Mouse (Mus musculus) ovary, postnatal 14 days (tissue): Measurements from ENCODE around the gene Cdca4.

Source experiments
- DNase-seq: peaks from one replicate; pipeline ENCODE4 v3.0.0; 2022; ENCODE audit warnings: low spot score

Gene Cdca4

DNA sequence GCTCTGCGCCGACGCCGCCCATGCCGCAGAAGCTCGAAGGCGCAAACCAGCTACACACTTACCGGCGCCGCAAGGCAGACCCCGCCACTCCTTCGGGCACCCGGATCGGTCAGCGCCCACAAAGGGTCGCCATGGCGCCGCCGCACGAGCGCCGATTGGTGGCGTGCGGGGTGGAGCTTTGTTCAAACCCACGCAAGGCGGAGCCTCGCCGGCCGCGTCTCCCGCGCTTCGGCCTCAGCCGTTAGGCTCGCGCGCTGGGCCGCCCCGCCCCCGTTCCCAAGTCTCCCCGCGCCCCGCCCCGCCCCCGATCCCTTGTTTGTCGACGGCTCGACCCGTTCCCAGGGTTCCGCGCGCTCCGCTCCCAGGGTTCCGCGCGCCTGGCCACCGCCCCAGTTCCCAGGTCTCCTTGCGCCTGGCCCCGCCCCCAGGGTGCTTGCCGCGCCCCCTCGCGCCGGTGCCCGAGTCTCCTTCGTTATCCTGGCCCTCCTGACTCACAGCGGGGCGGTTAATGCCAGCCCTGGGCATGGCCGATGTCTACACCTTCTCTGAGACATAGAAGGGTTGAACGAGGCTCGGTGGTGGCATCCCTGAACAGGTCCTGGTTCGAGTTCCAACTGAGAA, at the start of gene Cdca4:
Cdca4 (minus strand) TSS at position 180 of the 621 bp plus-strand sequence.
- peak; percentile 97 for DNase-seq

DNA sequence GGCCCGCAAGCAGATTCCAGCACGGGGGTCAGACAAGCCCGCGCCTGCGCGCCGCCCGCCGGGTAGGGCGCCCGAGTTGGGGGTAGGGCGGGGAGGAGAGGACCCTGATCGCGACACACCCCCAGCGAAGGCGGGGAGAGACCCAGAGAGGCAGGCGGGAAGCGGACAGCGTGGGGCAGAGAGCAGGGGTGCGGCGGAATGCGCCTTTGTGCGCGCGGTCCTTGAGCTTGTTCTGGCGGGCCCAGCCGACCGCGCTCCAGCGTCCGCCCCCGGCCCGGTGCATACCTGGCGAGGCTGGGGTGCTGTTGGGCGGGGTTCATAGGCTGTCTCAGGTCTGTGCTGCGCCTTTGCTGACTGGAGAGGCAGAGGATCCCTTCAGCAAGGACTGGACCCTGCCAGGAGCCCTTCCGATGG, 48.4 kb upstream of the Cdca4 start:
- no peak for DNase-seq

DNA sequence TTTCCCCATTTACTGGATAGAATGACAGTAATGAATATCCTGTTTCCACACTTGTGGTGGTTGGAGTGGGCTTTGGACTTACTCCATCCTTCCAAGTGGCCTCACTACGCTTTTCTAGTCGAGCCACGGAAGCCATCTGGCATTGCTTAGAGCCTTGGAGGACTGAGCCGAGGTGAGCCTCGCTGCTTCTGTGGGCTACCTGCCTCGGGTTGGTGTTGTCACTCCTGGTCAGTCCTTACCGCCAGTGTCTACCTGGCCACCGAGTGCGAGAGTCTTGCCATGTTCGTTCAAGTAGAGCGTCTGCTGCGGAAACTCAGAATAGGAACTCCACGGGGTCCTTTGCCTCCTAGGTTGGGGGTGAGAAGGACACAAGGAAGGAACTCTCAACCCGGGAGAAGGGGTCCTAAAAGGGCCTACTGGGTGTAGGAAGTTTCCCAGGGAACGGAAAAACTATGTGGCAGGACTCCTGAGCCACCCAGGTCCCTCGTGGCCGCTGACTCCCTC, 47.9 kb upstream of the Cdca4 start:
- DNase-seq: no peak

DNA sequence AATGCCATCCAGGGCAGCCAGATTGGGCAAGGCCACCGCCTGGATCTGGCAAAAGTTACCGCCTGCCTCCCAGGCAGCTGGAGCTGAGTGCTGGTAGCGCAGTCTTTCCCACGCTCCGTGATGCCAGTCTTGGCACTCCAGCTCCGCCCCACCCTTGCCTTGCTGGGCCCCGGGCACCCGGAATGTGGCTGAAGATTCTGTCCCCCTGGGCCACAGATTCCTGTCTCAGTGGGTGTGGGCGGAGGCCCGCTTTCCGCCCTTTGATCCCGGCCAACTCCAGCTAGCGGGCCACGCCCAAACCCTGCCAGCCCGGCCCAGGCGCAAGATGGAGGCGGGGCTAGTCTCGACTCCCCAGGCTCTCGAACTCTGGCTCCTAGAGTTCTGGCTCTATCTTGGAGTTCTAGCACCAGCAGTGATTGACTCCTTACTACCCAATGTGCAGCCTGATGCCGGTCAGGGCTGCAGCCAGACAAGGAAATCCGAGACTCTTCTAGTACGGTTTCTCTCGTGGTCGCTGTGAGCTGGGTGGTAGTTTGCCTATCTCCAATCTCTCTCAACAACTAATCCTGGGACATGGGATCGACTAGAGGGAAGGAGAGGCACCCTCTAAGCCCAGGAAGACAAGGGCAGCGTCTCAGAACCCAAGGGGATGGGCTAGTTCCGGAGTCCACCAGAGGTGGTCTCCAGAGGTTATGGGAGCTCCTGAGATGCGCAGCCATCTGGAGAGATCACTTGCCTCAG, 47.3 kb upstream of the Cdca4 start:
- no peak for DNase-seq

DNA sequence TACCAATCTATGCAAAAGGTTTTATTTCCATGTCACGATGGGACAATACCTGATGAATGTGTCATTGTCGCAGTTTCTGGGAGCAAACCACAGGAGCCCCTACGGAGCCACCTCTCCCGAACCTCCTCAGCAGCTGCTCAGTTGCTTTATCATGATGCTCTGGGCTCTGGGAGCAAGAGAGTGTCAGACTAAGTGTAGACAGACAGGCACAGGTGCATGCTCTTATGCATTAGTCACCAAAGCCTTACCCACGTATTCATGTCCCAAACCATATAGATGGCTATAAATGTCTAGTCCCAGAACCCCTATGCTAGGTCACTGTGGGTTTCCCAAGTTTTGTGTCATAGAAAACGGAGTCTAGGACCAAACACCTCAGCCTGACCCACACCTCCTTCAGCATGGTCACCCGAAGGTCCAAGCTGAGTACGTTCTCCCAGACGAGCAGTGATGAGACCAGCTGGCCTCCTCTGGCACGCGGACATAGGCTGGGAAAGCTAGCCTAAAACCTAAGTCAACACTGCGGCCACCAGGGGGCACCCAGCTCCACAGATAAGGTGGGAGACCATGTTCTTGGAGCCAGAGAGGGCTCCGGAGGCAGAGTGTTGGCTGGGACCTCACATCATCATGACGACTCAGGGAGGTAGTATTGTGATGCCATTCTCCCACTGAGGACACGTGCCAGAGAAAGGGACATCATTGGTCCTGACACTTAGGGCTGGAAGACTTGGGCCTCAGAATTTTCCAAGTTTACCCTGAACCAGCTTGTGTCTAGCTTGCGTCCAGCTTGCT, 46.2 kb upstream of the Cdca4 start:
- DNase-seq: peak; percentile 85

DNA sequence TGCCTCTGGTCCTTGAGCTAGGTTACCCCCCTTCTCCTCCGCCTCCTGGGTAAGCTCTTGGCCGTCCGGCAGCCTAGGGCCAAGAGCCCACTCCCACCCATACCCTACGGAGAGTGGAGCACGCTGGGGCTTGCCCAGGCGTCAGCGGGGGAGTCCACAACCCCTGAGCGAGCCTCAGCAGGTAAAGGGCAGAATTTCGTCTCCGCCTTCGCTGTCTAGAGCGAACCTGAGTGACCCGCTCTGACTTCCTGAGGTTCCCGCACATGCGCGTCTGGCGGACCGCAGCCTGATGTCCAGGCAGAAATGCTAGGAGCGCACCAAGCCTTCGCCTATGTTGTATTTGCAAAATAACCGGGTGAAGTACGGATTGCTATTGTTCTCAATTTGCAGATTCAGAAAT, 45.0 kb upstream of the Cdca4 start:
- no peak for DNase-seq

DNA sequence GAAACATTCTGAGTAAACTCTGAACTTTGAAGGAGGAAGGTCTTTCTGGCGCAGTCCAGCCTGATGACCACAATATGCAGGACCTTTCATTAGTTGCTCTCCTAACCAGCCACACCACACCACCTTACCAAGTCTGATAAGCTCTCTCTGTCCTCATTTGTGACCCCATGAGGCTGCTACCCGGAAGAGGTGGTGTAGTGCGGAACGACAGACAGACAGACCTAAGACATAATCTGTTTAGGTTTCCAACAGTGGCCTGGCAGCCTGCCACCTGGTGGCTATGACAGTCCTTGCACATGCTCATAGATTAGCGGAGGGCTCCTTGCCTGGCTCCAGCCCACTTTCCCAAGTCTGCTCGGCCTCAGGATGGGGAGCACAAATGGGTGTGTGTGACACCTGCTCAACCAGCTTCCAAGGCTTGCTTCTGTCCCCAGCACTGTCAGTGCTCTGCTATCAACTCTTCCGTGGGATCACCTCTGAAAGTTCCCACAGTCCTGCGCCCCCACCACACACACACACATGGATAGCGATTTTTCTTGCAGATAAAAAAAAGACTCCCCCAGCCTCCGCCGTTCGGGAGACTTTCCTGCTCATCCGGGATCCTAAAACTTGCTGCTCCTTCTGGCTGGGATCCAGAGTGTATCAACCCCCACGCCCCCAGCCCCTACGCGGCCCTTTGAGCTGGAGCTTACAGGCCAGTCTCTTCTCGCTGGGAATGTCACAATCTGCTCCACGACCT, 44.4 kb upstream of the Cdca4 start:
- DNase-seq: peak; percentile 52

DNA sequence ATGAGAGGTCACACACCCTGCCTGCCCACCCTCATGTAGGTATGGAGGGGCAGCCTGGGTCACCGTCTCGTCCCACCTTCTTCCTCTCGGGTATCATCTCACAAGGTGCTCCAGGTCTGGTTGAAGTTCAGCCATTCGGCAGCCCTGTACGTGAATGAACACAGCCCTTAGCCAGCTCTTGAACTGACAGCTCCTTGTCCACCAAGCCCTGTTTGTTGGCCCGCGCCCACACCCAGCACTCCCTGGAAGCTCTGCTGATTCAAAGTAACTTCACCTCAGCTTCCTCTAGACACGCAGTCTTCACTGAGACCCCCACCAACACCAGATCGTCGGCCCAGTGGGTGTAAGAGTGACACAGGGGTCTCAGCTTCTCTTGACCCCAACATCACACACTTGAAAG, 43.8 kb upstream of the Cdca4 start:
- no peak for DNase-seq

DNA sequence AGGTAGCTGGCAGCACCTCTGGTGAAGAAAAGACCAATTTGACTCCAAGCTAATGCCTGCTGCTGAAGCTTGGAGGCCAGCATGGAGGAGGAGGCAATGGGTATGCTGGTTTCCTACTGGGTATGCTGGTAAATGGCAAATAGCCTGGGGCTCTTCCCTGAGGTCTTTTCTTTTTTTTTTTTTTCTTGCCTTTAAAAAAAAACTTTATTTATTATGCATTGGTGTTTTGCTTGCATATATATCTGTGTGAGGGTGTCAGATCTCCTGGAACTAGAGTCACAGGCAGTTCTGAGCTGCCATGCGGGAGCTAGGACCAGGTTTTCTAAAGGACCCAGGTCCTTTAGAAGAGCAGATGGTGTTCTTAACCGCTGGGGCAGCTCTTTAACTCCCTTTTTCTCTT, 42.0 kb upstream of the Cdca4 start:
- DNase-seq: no peak

DNA sequence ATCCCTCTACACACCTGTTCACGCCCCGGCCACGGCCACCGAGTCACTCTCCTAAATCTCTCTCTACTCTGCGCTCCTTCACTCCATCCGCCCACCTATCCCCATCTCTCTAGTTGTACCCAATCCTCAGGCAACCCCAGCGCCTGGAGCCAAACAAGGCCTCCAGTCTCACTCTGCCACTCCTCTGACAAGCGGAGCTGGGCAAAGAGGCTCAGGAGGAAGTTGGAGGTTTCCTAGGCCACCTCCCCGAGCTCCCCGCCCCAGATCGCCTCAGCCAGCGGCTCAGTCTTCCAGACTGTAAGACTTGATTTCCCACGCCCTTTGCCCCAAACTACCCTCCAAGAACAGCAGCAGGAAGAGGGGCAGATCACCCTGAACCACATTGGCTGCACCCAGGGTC, 41.6 kb upstream of the Cdca4 start:
- no peak for DNase-seq

DNA sequence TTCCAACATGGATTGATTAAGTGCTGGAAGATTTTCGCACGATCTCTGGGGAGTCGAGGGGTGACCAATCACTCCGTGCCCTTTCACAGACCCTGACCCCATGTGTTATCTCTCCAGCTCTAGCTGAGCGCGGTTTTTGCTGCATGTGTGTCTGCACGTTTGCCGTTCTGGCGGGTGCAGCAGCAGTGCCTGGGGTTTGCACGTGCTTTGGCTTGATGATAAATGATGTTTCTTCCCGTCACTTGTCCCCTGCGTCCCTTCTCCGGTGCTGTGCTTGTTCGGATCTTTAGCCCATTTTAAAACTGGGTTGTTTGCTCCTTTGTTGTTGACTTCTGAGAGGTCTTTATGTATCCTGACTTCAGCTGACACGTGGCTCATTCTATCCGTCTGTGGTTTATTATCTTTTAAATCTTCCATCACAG, 40.6 kb upstream of the Cdca4 start:
- no peak for DNase-seq

DNA sequence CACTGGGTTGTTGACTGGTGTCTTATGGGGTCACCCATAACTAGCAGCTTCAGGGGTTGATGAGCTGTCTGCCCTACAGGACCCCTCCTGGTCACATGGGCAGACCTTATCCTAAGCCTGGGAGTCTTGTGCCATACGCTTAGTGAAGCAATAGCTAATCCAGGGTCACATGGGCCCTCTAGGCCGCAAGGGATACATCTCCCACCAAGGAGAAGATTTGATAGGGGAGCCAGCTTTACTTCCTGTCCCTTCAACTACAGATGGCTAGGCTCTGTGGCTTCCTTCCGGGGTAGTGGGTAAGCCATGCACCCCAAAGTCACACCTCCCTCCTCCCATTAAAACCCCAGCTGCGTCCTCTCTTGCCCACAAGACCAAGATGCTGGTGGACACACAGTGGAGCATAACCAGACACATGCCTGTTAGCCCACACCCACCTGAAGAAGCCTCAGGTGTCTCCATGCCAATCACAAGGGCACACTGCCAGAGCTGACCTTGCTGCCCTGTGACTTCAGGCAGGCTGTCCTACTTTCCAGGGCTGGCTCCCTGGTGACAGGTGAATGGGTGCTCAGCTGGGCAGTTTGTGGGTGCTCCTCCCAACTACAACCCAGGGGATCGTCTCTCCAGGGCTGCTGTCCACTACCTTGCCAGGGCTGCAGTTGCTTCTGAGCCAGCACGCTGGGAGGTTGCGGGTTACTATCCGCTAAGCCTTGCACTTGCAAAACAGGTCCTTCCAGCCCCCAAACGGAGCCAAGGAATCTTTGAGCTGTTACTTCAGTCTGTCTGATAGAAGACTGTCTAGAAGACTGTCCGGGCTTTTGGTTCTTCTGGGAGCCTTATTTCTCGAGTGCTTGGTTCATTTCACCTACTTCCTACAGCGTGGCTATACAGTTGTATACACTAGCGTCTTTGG, 39.2 kb upstream of the Cdca4 start, which contains the start of gene Gpr132:
Gpr132 (minus strand) TSS at position 51 of the 910 bp plus-strand sequence.
- no peak for DNase-seq

DNA sequence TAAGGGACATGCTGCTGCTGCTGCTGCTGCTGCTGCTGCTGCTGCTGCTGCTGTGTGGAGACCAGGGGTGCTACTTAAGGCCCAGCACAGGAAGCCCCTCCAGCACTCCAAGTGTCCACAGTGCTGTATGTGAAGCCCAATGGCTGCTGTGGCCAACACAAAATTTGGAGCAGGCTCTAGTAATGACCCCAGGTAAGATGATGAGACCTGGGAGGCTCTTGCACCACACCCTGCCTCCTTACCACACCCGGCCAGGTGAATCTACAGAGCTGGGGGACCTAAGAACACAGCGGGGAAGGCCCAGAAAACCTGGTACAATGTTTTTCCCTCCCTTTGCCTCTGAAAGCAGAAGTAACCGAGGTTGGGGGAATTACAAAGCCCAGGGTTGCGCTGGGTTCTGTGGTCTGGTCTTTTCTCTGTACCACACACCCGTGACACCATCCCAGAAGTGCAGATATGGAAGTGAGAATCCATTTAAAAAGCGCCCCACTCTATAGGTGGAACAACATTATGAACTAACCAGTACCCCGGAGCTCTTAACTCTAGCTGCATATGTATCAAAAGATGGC, 38.0 kb upstream of the Cdca4 start:
- no peak for DNase-seq

DNA sequence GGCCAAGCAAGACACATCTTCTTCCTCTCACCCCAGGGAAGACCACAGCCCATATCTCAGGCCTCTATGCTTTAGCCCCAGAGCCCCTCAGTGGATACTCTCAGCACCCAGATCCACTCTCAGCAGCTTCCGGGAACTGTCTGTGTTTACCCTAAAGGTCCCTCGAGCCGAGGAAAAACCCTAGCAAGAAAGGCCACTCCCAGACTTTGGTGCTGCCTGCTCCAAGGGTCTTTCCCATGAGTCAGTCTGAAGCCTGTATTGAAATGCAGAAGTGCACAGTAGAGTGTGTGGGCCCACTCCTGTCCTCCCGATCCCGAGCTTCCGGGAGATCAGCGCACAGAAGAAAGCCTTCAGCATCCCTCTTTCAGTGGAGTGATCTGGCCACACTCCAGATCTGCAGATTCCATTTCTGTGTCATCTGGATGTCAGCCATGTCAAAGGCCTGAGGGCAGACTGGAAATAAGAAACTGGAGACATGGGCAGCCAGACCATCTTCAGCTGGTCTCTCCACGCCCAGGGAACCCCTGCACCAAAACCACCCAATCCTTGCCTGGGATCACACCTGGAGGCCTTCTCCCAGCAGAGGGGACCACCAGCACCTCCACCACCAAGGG, 37.4 kb upstream of the Cdca4 start:
- DNase-seq: no peak

DNA sequence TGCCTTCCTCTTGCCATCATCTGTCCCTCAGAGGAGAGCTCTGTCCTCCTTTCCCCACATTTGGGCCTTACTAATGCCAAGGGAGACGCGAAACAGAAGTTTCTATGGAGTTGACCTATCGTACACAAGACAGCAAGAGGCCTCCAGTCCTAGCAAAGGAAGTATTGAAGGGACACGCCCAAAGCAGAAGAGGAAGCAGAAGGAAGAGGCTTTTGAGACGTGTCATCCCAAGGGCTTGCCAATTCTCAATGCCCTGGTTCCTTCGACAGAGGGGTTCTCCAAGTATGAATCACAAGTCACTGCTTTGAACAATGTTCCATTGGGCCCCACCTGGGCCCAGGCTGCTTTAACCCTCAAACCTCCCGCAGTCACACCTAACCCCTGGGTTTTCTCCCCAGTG, 35.6 kb upstream of the Cdca4 start:
- no peak for DNase-seq

DNA sequence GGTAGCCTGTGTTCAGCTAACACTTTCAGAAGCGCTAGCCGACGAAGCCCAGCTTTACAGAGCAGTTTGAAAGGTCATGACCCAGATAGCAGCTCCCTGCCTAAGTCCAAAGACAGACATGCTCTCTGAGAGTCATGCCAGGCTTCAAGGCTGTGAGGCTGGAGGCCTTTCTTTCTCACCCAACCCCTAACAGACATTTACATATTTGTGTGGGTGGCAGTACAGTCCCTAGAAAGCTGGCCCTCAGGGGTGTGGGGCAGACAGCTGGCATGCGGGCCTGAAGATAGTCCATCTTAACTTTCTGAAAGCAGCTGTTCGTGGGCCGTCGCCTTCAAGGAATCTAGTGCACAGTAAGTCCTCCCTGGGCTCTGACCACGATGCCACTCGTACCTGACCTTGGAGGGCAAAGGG, 32.7 kb upstream of the Cdca4 start:
- no peak for DNase-seq

DNA sequence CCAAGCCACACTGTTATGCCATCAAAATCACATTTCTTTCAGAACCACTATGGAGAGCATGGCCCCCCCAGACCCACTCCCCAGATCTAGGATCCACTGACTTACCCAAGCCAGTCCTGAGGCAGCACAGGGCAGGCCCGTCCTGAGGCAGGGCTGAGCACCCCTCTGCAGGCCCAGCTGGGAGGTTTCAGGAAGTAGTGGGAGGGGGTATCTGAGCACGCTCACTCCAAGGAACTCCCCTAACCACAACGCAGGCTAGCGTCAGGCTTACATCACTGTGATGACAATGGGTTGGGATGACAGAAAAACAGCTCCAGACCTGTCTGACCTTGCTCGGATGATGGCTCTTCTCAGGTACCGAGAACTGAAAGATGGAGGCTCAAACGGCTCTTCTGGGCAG, 31.5 kb upstream of the Cdca4 start:
- DNase-seq: no peak

DNA sequence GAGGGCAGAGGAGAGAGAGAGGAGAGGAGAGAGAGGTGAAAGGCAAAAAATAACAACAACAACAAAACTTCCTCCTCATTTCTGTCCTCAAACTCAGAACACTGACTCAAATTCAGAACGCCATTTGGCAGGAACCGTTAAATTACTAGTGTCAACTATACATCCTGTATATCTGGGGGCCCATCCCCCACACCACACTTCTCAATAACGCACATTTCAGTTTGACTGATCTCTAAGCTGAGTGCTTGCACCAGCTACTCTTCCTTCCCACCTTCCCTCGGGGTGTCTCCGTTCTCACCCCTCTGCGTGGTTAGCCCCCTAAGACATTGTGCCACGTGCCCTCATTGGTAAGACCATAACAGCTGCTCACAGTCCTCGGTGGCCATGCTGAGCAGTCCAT, 30.7 kb upstream of the Cdca4 start:
- no peak for DNase-seq

DNA sequence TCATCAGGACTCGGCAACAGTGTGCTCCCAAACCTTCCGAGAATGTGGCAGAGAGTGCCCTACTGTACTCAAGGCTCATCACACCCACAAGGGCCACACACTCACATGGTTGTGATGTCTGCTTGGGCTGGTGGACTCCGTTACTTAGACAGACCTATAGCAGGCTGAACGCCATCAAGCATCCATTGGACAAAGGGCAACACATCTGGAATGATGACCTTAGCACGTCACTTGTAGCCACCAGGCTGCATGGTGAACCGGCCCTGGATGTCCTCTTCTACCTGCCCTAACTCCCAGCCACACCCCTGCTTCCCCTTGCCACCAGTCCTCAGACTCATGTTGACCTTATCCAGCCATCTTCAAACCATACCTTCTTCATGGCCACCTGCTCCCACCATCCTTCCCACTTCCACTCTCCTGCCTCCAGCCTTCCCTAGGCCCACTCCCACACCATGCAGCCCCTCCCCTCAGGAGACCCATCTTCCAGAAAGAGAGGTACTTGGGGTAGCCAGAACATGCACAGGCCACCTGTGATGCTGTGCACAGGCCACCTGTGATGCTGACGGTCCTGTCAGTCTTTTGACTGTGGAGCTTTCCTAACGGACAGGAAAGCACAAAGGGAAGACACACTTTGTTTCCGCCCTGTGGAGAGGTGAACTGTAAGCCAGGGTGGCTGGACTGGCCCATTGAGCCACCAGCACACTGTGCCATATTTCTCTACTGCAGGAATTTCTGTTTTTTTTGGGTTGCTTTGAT, 29.5 kb upstream of the Cdca4 start:
- no peak for DNase-seq
